Mouse (Mus musculus) C2C12 (cell line): Measurements from ENCODE around the gene Zfp791. TPM values are rescaled to one million over a fixed set of nuclear protein-coding genes. Genes with fewer than 3 reads are reported as not detected.
"Not testable (repeated sequence)": the region's sequence is repeated elsewhere in the genome, so short reads cannot be mapped to it uniquely, and the experiment has no call there.

Experiments used
- H3K27me3 ChIP-seq: one replicate; pipeline ENCODE4 v1.6.1; 2011; ENCODE audit not compliant: control insufficient read depth, insufficient read depth, insufficient read length
- H3K36me3 ChIP-seq: one replicate; pipeline ENCODE4 v1.6.1; 2011; ENCODE audit not compliant: control insufficient read depth, insufficient read depth
- H3K4me3 ChIP-seq: one replicate; pipeline ENCODE4 v1.5.1; 2011; ENCODE audit warnings: mild to moderate bottlenecking, control low read depth; ENCODE audit not compliant: poor library complexity, insufficient read depth, severe bottlenecking
- H3K79me2 ChIP-seq: one replicate; pipeline ENCODE4 v1.6.1; 2011; ENCODE audit not compliant: control insufficient read depth, insufficient read depth
- H3K79me3 ChIP-seq: one replicate; pipeline ENCODE4 v1.6.1; 2011; ENCODE audit warnings: low read depth, control low read depth
- H3ac ChIP-seq: one replicate; pipeline ENCODE3; 2011; ENCODE audit warnings: low read depth; ENCODE audit not compliant: control insufficient read depth, insufficient read length
- CEBPB ChIP-seq: IDR thresholded peaks from one replicate; pipeline ENCODE4 v1.6.1; 2011; ENCODE audit warnings: low read depth, mild to moderate bottlenecking, control low read depth, moderate library complexity
- CTCF ChIP-seq: IDR thresholded peaks from one replicate; pipeline ENCODE4 v1.5.1; 2011; ENCODE audit not compliant: control insufficient read depth, insufficient read depth, insufficient read length
- FOSL1 ChIP-seq: IDR thresholded peaks from one replicate; pipeline ENCODE4 v1.8.0; 2011; ENCODE audit warnings: mild to moderate bottlenecking, low read length; ENCODE audit not compliant: poor library complexity, insufficient read depth, severe bottlenecking
- MAX ChIP-seq: IDR thresholded peaks from one replicate; pipeline ENCODE4 v1.6.1; 2011; ENCODE audit warnings: mild to moderate bottlenecking, control low read depth
- MYOD1 ChIP-seq: IDR thresholded peaks from one replicate; pipeline ENCODE4 v1.6.1; 2011; ENCODE audit warnings: low read depth; ENCODE audit not compliant: control insufficient read depth, insufficient read length
- MYOG ChIP-seq: IDR thresholded peaks from one replicate; pipeline ENCODE4 v1.6.1; 2011; ENCODE audit not compliant: control insufficient read depth, insufficient read length; ENCODE audit errors: extremely low read depth
- USF1 ChIP-seq: IDR thresholded peaks from one replicate; pipeline ENCODE4 v1.6.1; 2011; ENCODE audit warnings: low read depth, mild to moderate bottlenecking, control low read depth, moderate library complexity
- long read RNA-seq, 2 experiments: library from polyadenylated mRNA; unstranded; transcript quantifications; one replicate each; pipeline ENCODE4 v2.0.0; 2019 to 2020
- polyA plus RNA-seq: library from polyadenylated mRNA; unstranded; fragments of >200 nt; fragmentation: generic; extraction: Trizol; gene quantifications from one replicate; pipeline ENCODE4 v1.2.1, GENCODE M21; 2012; ENCODE audit warnings: missing spikeins

The Zfp791 gene
- polyA plus RNA-seq, result 0.07 TPM
- long read RNA-seq, experiment 1, result 0 reads
- long read RNA-seq, experiment 2, partial matches to known transcripts, result 0 of 1 reads
- long read RNA-seq, experiment 2, other reads (novel, unspliced or antisense), result 0 of 1 reads

GRCm38 (mm10) chr8:85122995-85123394 lies at the start of gene Zfp791:
Gene Zfp791, minus strand, starts transcription at chr8:85123095.
- Histone ChIP-seq H3K4me3 (no peak within 1 kb of the TSS), H3ac (no peak within 1 kb of the TSS), H3K36me3 (no peaks in the 10 kb centered on the region), H3K79me3 (no peaks in the 10 kb centered on the region), H3K79me2 (no peaks in the 10 kb centered on the region), H3K27me3 (no peaks in the 10 kb centered on the region)
- no peak for TF ChIP-seq FOSL1
- TF ChIP-seq MYOG, result no peak
- TF ChIP-seq MYOD1, result no peak
- TF ChIP-seq USF1, result no peak
- no peak for TF ChIP-seq CEBPB
- no peak for TF ChIP-seq CTCF
- TF ChIP-seq MAX, result no peak

- TF ChIP-seq FOSL1, result no peak
- TF ChIP-seq CEBPB, result no peak
- TF ChIP-seq CTCF, result no peak
- no peaks in the 10 kb centered on the region for H3K79me2 ChIP-seq
Measured at GRCm38 (mm10) chr8:85171291-85171690, 48.4 kb upstream of the Zfp791 start.

GRCm38 (mm10) chr8:85151624-85152023 lies 28.7 kb upstream of the Zfp791 start, which contains the start of gene Cks1brt:
Gene Cks1brt, plus strand, starts transcription at chr8:85151924.
- no peak for TF ChIP-seq USF1
- TF ChIP-seq MYOG, result no peak
- TF ChIP-seq CEBPB, result no peak
- TF ChIP-seq FOSL1, result no peak
- TF ChIP-seq MYOD1, result no peak
- TF ChIP-seq CTCF, result no peak
- Histone ChIP-seq H3K27me3 (no peaks in the 10 kb centered on the region), H3K79me2 (no peaks in the 10 kb centered on the region), H3K79me3 (no peaks in the 10 kb centered on the region), H3K36me3 (no peaks in the 10 kb centered on the region), H3ac (no peak within 1 kb of the TSS), H3K4me3 (no peak within 1 kb of the TSS)

More at GRCm38 (mm10) chr8:85171291-85171690, 48.4 kb upstream of the Zfp791 start:
- no peaks in the 10 kb centered on the region for H3K79me3 ChIP-seq
- peaks cover 3% of the 10 kb centered on the region for H3K27me3 ChIP-seq
- no peaks in the 10 kb centered on the region for H3K36me3 ChIP-seq
- no peak overlapping the region for H3ac ChIP-seq
- H3K4me3 ChIP-seq, result no peak overlapping the region

GRCm38 (mm10) chr8:85142516-85142915 lies 19.6 kb upstream of the Zfp791 start:
- TF ChIP-seq CTCF (no peak), MAX (no peak)
- Histone ChIP-seq H3K79me3 (no peaks in the 10 kb centered on the region), H3K79me2 (no peaks in the 10 kb centered on the region), H3ac (no peak overlapping the region), H3K4me3 (no peak overlapping the region), H3K36me3 (no peaks in the 10 kb centered on the region), H3K27me3 (no peaks in the 10 kb centered on the region)

- H3K79me3 ChIP-seq, H3K36me3 ChIP-seq, H3K27me3 ChIP-seq, H3K4me3 ChIP-seq, H3K79me2 ChIP-seq, H3ac ChIP-seq: not testable (repeated sequence)
Measured at GRCm38 (mm10) chr8:85135690-85136089, 12.8 kb upstream of the Zfp791 start.

DNA sequence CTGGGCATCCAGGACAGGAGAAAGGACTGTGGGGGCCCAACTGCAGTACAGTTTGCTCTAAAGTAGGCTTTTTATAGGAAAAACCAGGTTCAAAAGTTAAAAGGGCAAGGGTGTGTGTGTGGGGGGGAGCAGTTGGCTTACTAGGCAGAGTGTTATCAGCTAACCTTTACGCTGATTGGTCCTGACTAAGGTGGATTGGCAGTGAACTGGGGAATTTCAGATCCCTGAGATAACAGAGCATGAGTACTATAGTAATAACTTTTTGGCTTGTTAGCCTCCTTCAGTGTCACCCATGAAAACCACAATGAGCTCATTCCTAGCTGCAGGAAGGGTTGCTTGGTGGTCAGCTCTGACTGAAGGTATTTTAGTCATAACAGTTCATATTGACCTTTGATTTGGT lies 9.4 kb upstream of the Zfp791 start:
- H3ac ChIP-seq, result no peak overlapping the region
- no peaks in the 10 kb centered on the region for H3K79me2 ChIP-seq
- no peaks in the 10 kb centered on the region for H3K79me3 ChIP-seq
- TF ChIP-seq MAX (no peak), MYOD1 (no peak), CTCF (no peak), FOSL1 (no peak), MYOG (no peak), CEBPB (no peak)
- H3K36me3 ChIP-seq, result no peaks in the 10 kb centered on the region
- no peak overlapping the region for H3K4me3 ChIP-seq
- no peaks in the 10 kb centered on the region for H3K27me3 ChIP-seq

DNA sequence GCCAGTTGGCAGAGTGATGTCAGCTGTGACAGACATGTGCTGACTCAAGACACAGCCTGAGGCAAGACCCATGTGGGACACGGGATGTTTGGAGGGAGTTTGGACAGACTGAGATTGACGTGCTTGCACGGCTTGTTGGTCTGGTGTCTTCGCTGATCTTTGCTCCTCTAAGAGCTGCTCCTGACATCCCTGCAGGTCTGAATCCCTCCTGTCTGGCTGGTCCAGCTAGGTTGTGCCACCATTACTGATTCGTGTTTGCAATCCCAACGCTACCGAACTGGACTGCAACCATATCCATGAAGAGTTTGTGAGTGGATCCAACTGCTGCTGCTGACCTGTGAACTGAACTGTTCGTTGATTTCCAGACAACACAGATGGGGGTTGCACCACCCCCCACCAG lies 796 bp upstream of the Zfp791 start:
- Histone ChIP-seq H3K79me2 (no peaks in the 10 kb centered on the region), H3K4me3 (no peak overlapping the region), H3K36me3 (no peaks in the 10 kb centered on the region), H3K27me3 (no peaks in the 10 kb centered on the region), H3K79me3 (no peaks in the 10 kb centered on the region), H3ac (no peak overlapping the region)
- TF ChIP-seq MYOG (no peak), MAX (no peak), CTCF (no peak), CEBPB (no peak), MYOD1 (no peak), FOSL1 (no peak)

- not testable (repeated sequence) for H3ac ChIP-seq, H3K4me3 ChIP-seq, H3K79me3 ChIP-seq, H3K79me2 ChIP-seq, H3K27me3 ChIP-seq, H3K36me3 ChIP-seq
Measured at GRCm38 (mm10) chr8:85120251-85120650, 2.6 kb downstream of the Zfp791 start.
